Mouse (Mus musculus): ENCODE results near the gene Slc9a5.

DNA sequence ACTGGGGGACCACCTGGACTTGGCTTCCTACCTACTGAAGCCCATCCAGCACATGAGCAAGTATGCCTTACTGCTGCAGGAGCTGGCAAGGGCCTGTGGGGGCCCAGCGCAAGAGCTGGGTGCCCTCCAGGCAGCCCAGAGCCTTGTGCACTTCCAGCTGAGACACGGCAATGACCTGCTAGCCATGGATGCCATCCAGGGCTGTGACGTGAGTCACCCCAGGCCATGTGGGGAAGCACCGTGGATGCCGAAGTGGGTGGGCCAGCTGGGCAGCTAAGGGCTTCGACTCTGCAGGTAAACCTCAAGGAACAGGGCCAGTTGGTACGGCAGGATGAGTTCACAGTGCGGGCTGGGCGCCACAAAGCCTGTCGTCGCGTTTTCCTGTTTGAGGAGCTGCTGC lies 31.7 kb downstream of the Slc9a5 start:
- TF ChIP-seq POLR2A (IDR thresholded peaks at IDR 0.05; ENCODE audit: low read depth, low read length) (no peak), CTCF (conservative IDR thresholded peaks at IDR 0.05; ENCODE audit: insufficient read depth, insufficient read length, low read depth, low read length) (no peak)

Data from kidney, adult 2 months (tissue).